In the genomic region with DNA sequence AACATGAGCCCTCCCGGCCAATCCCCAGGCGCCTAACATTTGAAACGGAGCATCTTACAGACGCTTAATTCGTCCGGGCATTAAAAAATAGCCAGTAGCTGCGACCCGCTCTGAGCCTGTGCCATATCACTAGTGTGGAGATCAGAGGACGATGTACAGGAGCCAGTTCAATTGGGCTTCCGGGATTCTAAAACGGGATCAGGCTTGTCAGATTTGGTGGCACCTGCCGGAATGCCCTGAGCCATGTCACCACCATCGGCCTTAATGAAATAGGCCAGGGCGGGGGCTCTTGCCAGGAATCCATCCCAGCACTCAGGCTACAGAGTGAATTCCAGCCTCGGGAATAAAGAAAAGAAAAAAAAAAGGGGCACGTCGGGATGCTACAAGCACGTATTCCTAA, we compare ENCODE assay signal across 8 mouse cellular contexts. TPM values are rescaled to one million over a fixed set of nuclear protein-coding genes. Genes with fewer than 3 reads are reported as not detected.
DNase-seq lines count a peak whose midpoint lies in the region; ATAC-seq and TF ChIP-seq lines count a peak whose summit lies in the region.

No protein-coding gene starts in this region.

- TF ChIP-seq POLR2A in heart, adult 2 months (IDR thresholded peaks at IDR 0.05; ENCODE audit: insufficient read depth, low read depth, low read length), result no peak
- no peak for TF ChIP-seq POLR2A in ES-Bruce4 (IDR thresholded peaks at IDR 0.05; ENCODE audit: insufficient read depth, low read length)

- peak; percentile 45 for ATAC-seq in forebrain, embryonic 11.5 days (replicated peaks; ENCODE audit: low FRiP score)
- ATAC-seq in neural tube, embryonic 12.5 days (ENCODE audit: low FRiP score, low read depth), result peak; percentile 29

- no peak for TF ChIP-seq EP300 in heart, adult 2 months (IDR thresholded peaks at IDR 0.05; ENCODE audit: insufficient read depth, low read depth, low read length)
- no peak for TF ChIP-seq EP300 in ES-Bruce4 (IDR thresholded peaks at IDR 0.05; ENCODE audit: insufficient read depth, low read depth, low read length)

- DNase-seq in heart, adult 2 months, result peak in 1 of 2 experiments; percentile 26
- DNase-seq in heart, adult 8-10 months (ENCODE audit: low spot score), result no peak
- peak; percentile 69 for DNase-seq in forebrain, embryonic 11.5 days (ENCODE audit: low spot score)
- DNase-seq in kidney, postnatal 4 days, result peak; percentile 46 to 56
- DNase-seq in adipocyte (ENCODE audit: low spot score), result no peak
- DNase-seq in right cerebral cortex, adult 18-20 months, result no peak

- H3K9me3 ChIP-seq in ES-Bruce4 (replicated peaks; ENCODE audit: control insufficient read depth, insufficient read depth, low read length, poor library complexity, severe bottlenecking), result no peaks in the 10 kb centered on the region
- no peaks in the 10 kb centered on the region for H3K9me3 ChIP-seq in forebrain, embryonic 11.5 days (ENCODE audit: control insufficient read depth, low read length)
- no peaks in the 10 kb centered on the region for H3K9me3 ChIP-seq in neural tube, embryonic 12.5 days

- H3K27me3 ChIP-seq in heart, adult 2 months (ENCODE audit: control insufficient read depth, insufficient read depth, low read length), result no peaks in the 10 kb centered on the region
- H3K27me3 ChIP-seq in ES-Bruce4 (ENCODE audit: control insufficient read depth, insufficient read depth, low read length, poor library complexity, severe bottlenecking), result no peaks in the 10 kb centered on the region
- no peaks in the 10 kb centered on the region for H3K27me3 ChIP-seq in forebrain, embryonic 11.5 days (ENCODE audit: control insufficient read depth, insufficient read depth, low read length)
- no peaks in the 10 kb centered on the region for H3K27me3 ChIP-seq in neural tube, embryonic 12.5 days (replicated peaks)

- peak overlapping the region; percentile 29; the same call in 1 of the 2 replicates for H3K9ac ChIP-seq in heart, adult 2 months (ENCODE audit: low read depth, low read length)
- H3K9ac ChIP-seq in ES-Bruce4 (ENCODE audit: low read depth, poor library complexity, severe bottlenecking), result peak overlapping the region; percentile 60
- peak overlapping the region; percentile 68 for H3K9ac ChIP-seq in forebrain, embryonic 11.5 days (ENCODE audit: low read length)
- H3K9ac ChIP-seq in neural tube, embryonic 12.5 days, result peak overlapping the region; percentile 68

- peak overlapping the region; percentile 67 for H3K4me2 ChIP-seq in forebrain, embryonic 11.5 days (ENCODE audit: low read depth, low read length, severe bottlenecking)
- peak overlapping the region; percentile 63 for H3K4me2 ChIP-seq in neural tube, embryonic 12.5 days (replicated peaks)

- no peaks in the 10 kb centered on the region for H3K36me3 ChIP-seq in heart, adult 2 months (ENCODE audit: control insufficient read depth, insufficient read depth, low read length)
- no peaks in the 10 kb centered on the region for H3K36me3 ChIP-seq in ES-Bruce4 (ENCODE audit: control insufficient read depth, insufficient read depth, low read length, poor library complexity, severe bottlenecking)
- H3K36me3 ChIP-seq in forebrain, embryonic 11.5 days (ENCODE audit: control insufficient read depth, insufficient read depth, low read length), result no peaks in the 10 kb centered on the region
- H3K36me3 ChIP-seq in neural tube, embryonic 12.5 days, result no peaks in the 10 kb centered on the region

- H3K27ac ChIP-seq in heart, adult 2 months, result peak overlapping the region; percentile 52
- H3K27ac ChIP-seq in ES-Bruce4 (ENCODE audit: insufficient read depth, low read length), result peak overlapping the region; percentile 74
- H3K27ac ChIP-seq in forebrain, embryonic 11.5 days (ENCODE audit: low read depth, low read length), result peak overlapping the region; percentile 98
- H3K27ac ChIP-seq in neural tube, embryonic 12.5 days, result peak overlapping the region; percentile 95

- WGBS in heart, adult 2 months, result 22% methylated on average over 18 of the region's 18 CpGs
- WGBS in forebrain, embryonic 11.5 days, result 30% methylated on average over 18 of the region's 18 CpGs
- WGBS in neural tube, embryonic 12.5 days, result 29% methylated on average over 18 of the region's 18 CpGs

- H3K79me2 ChIP-seq in heart, adult 2 months (replicated peaks; ENCODE audit: control insufficient read depth, insufficient read depth, low read length), result no peaks in the 10 kb centered on the region

- no peaks in the 10 kb centered on the region for H3K4me1 ChIP-seq in heart, adult 2 months (ENCODE audit: control insufficient read depth, insufficient read depth, low read length)
- H3K4me1 ChIP-seq in ES-Bruce4 (ENCODE audit: control insufficient read depth, insufficient read depth, low read length), result peaks cover 3% of the 10 kb centered on the region
- peaks cover 8% of the 10 kb centered on the region; the same call in 1 of the 2 replicates for H3K4me1 ChIP-seq in forebrain, embryonic 11.5 days (replicated peaks; ENCODE audit: control insufficient read depth, insufficient read depth, low read length)
- peaks cover 13% of the 10 kb centered on the region; the same call in 1 of the 2 replicates for H3K4me1 ChIP-seq in neural tube, embryonic 12.5 days

- intact Hi-C loops in heart, adult 2 months (cut with DNase I), result no loop called here

- H3K4me3 ChIP-seq in heart, adult 2 months, result peak overlapping the region; percentile 49
- H3K4me3 ChIP-seq in ES-Bruce4 (ENCODE audit: low read depth, low read length), result peak overlapping the region; percentile 65
- peak overlapping the region; percentile 23 for H3K4me3 ChIP-seq in forebrain, embryonic 11.5 days (ENCODE audit: low read depth, low read length)
- H3K4me3 ChIP-seq in neural tube, embryonic 12.5 days, result peak overlapping the region; percentile 33

- TF ChIP-seq CTCF in heart, adult 2 months (IDR thresholded peaks at IDR 0.05), result no peak
- no peak for TF ChIP-seq CTCF in ES-Bruce4 (IDR thresholded peaks at IDR 0.05; ENCODE audit: low read depth, low read length)

RNA-seq across cellular contexts. Expression of gene Epcam, which starts 23.0 kb away (rescaled TPM):
- not detected for total RNA-seq in heart, adult 2 months (2021)
- 0.86 TPM in 1 of 2 replicates, not detected in the other for polyA plus RNA-seq in heart, adult 2 months (2012; rRNA removed)
- not detected for total RNA-seq in heart, adult 8-10 months (2022)
- polyA plus RNA-seq in ES-Bruce4 (2011; ENCODE audit: insufficient read depth, insufficient read length, low read depth, missing spikeins), result 337 and 346 TPM in 2 replicates
- polyA plus RNA-seq in forebrain, embryonic 11.5 days (2014; fragmentation: Nextera tagmentation; extraction: Ambion mirVana), result 18.6 and 20.4 TPM in 2 replicates
- 6.6 and 7.4 TPM in 2 replicates for polyA plus RNA-seq in neural tube, embryonic 12.5 days (2016; fragmentation: Nextera tagmentation; extraction: Ambion mirVana)

RNA-seq across cellular contexts. Expression of gene Msh2, which starts 59.3 kb away (rescaled TPM):
- total RNA-seq in heart, adult 2 months (2021), result 10 to 100 TPM; 12.7 to 13.7 TPM
- 4.9 and 9.3 TPM in 2 replicates for polyA plus RNA-seq in heart, adult 2 months (2012; rRNA removed)
- total RNA-seq in heart, adult 8-10 months (2022), result 10 to 100 TPM; 13.1 to 16.2 (median 14.6) TPM
- 343 and 405 TPM in 2 replicates for polyA plus RNA-seq in ES-Bruce4 (2011; ENCODE audit: insufficient read depth, insufficient read length, low read depth, missing spikeins)
- polyA plus RNA-seq in forebrain, embryonic 11.5 days (2014; fragmentation: Nextera tagmentation; extraction: Ambion mirVana), result 96.3 and 99.7 TPM in 2 replicates
- polyA plus RNA-seq in neural tube, embryonic 12.5 days (2016; fragmentation: Nextera tagmentation; extraction: Ambion mirVana), result 89.8 and 91.9 TPM in 2 replicates

Comparison
In these comparisons a context has a peak if more than half of its experiments do, and no peak if none do; other contexts are left out.
1. DNase-seq: peak in forebrain, embryonic 11.5 days (single experiment) and kidney, postnatal 4 days (2 of 2); none in heart, adult 8-10 months (single experiment), adipocyte (single experiment) and right cerebral cortex, adult 18-20 months (single experiment).
2. RNA of gene Epcam, which starts 23.0 kb away (polyA plus RNA-seq): 337 to 346 TPM in ES-Bruce4; 18.6 to 20.4 TPM in forebrain, embryonic 11.5 days, 6.6 to 7.4 TPM in neural tube, embryonic 12.5 days and 0.86 TPM in heart, adult 2 months; every median in the first group is over 10 times any median in the second.
3. Peak in every context shown above with its lines, with median percentiles within 50 percentile points of each other: H3K27ac ChIP-seq, H3K4me3 ChIP-seq and H3K9ac ChIP-seq.